ENCODE assay signal across 14 mouse cellular contexts in genomic region chr9:51407978-51408377, GRCm38 (mm10).
DNase-seq lines count a peak whose midpoint lies in the region.
"Had no signal": no experiment of that assay in that cellular context is flagged by ENCODE, and none has a peak within 500 bp of the region (broad histone marks: within the 10 kb centered on the region; RNA-seq: fewer than 3 reads in every experiment).

No protein-coding gene starts in this region.

- DNase-seq in layer of hippocampus, adult 9-11 months, result peak; percentile 20
- no peak for DNase-seq in layer of hippocampus, postnatal 36 days
- DNase-seq in 3T3-L1 (ENCODE audit: low read depth, low spot score) (peak; percentile 47), NIH3T3 (ENCODE audit: low read depth) (peak; percentile 44)
- peak; percentile 29 for DNase-seq in lung, postnatal 10 days
- DNase-seq in adrenal gland, postnatal 25 days, result no peak
- DNase-seq in spleen, postnatal 14 days (ENCODE audit: low spot score in 2 of 2), result no peak
- DNase-seq: cerebellum, adult 18-20 months; cerebellum, postnatal 14 days; gastrocnemius, postnatal 14 days; heart, postnatal 36 days; kidney, adult 8-10 months; kidney, postnatal 25 days; liver, embryonic 13.5 days had no signal

Comparison
In these comparisons a context has a peak if more than half of its experiments do, and no peak if none do; other contexts are left out.
1. DNase-seq: peak in layer of hippocampus, adult 9-11 months (single experiment), 3T3-L1 (single experiment), NIH3T3 (single experiment) and lung, postnatal 10 days (single experiment); none in layer of hippocampus, postnatal 36 days (0 of 2), adrenal gland, postnatal 25 days (single experiment) and spleen, postnatal 14 days (0 of 2).